Mouse (Mus musculus) kidney, embryonic 16.5 days (tissue): ENCODE measurements at regions not wholly inside any gene's neighbourhood (a gene's known extent, or its start where the extent isn't known, plus 50 kb on each side); places are given as distances from the start of the nearest gene placed in this dataset.
A peak's percentile ranks its signal among the peaks of the same experiment; 100 is the strongest.

Experiments
- ATAC-seq: fragments of 200-750 bp; cut with Nextera tagmentation; 2 replicates; pipeline ENCODE4 v1.8.0; 2017; ENCODE audit warnings: moderate TSS enrichment; ENCODE audit not compliant: low FRiP score, low TSS enrichment
- H3K27ac ChIP-seq: fragments of 300-500 bp; sonication (generic); 2 replicates; pipeline ENCODE4 v1.5.1; 2014; ENCODE audit warnings: low read length
- H3K27me3 ChIP-seq: fragments of 300-500 bp; sonication (generic); 2 replicates; pipeline ENCODE4 v1.6.1; 2014; ENCODE audit warnings: low read length, control low read depth, mixed read lengths; ENCODE audit not compliant: insufficient read depth
- H3K36me3 ChIP-seq: fragments of 300-500 bp; sonication (generic); 2 replicates; pipeline ENCODE4 v1.6.1; 2014; ENCODE audit warnings: low read length, control low read depth, mixed read lengths; ENCODE audit not compliant: insufficient read depth
- H3K4me1 ChIP-seq: fragments of 300-500 bp; sonication (generic); 2 replicates; pipeline ENCODE4 v1.6.1; 2014; ENCODE audit warnings: low read length, control low read depth, mixed read lengths; ENCODE audit not compliant: insufficient read depth
- H3K4me2 ChIP-seq: fragments of 300-500 bp; sonication (generic); replicated peaks from 2 replicates; pipeline ENCODE4 v1.6.1; 2014; ENCODE audit warnings: low read depth, low read length
- H3K4me3 ChIP-seq: fragments of 300-500 bp; sonication (generic); 2 replicates; pipeline ENCODE4 v1.5.1; 2014; ENCODE audit warnings: mild to moderate bottlenecking, low read length
- H3K9ac ChIP-seq: fragments of 300-500 bp; sonication (generic); replicated peaks from 2 replicates; pipeline ENCODE4 v1.6.1; 2014; ENCODE audit warnings: low read length
- H3K9me3 ChIP-seq: fragments of 300-500 bp; sonication (generic); 2 replicates; pipeline ENCODE4 v1.6.1; 2016; ENCODE audit warnings: low read length, control low read depth
- WGBS: fragments of 180-500 bp; shearing (Covaris S2); extraction: QIAGEN DNeasy Blood & Tissue Kit; methylation state at CpG from one replicate; pipeline ENCODE4 v1.1.7; 2014; 5-methylcytosine and 5-hydroxymethylcytosine counted together

GRCm38 (mm10) chr6:107770834-107771470, 241.4 kb downstream of the Lrrn1 start:
- no peaks in the 10 kb centered on the region for H3K36me3 ChIP-seq
- H3K4me3 ChIP-seq = no peak overlapping the region
- no peaks in the 10 kb centered on the region for H3K9me3 ChIP-seq
- H3K4me2 ChIP-seq = no peak overlapping the region
- no peak overlapping the region for H3K9ac ChIP-seq
- 39% methylated on average over 11 of the region's 11 CpGs for WGBS
- no peaks in the 10 kb centered on the region for H3K27me3 ChIP-seq
- H3K4me1 ChIP-seq = no peaks in the 10 kb centered on the region
- no peak overlapping the region for H3K27ac ChIP-seq
- peak; percentile 75; the same call in 1 of the 2 replicates for ATAC-seq

DNA sequence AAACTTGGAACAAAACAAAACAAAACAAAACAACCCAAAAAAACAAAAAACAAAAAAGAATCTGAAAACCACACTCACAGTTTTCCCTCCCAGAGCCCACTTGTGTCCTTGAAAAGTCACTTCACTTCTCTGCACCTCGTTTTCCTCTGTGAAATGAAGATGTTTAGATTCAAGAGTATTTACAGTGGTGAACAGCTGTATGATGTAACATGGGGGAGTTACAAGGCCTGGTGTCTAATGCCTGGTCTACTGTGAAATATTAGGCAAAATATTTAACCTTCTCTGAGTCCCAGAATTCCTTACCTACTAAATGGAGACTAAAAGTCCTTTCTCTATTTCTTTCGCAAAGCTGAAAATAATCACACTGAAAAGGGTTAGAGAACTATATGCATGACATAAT, 255.4 kb downstream of the Lrrn1 start:
- Histone ChIP-seq H3K27me3 (no peaks in the 10 kb centered on the region), H3K9me3 (no peaks in the 10 kb centered on the region), H3K36me3 (no peaks in the 10 kb centered on the region), H3K4me2 (no peak overlapping the region), H3K4me1 (no peaks in the 10 kb centered on the region), H3K9ac (no peak overlapping the region), H3K4me3 (no peak overlapping the region), H3K27ac (no peak overlapping the region; the same call in 1 of the 2 replicates)
- WGBS = 24% methylated on average over 2 of the region's 2 CpGs
- peak; percentile 57; the same call in 1 of the 2 replicates for ATAC-seq

GRCm38 (mm10) chr6:107788224-107788893, 258.8 kb downstream of the Lrrn1 start:
- Histone ChIP-seq H3K4me3 (no peak overlapping the region), H3K27ac (no peak overlapping the region), H3K4me2 (no peak overlapping the region), H3K4me1 (no peaks in the 10 kb centered on the region), H3K27me3 (no peaks in the 10 kb centered on the region), H3K9ac (no peak overlapping the region), H3K36me3 (no peaks in the 10 kb centered on the region), H3K9me3 (no peaks in the 10 kb centered on the region)
- peak; percentile 67 for ATAC-seq
- 56% methylated on average over 2 of the region's 2 CpGs for WGBS

- WGBS = 28% methylated on average over 2 of the region's 2 CpGs
Measured at GRCm38 (mm10) chr6:107797845-107798244, 267.0 kb upstream of the Setmar start.

DNA sequence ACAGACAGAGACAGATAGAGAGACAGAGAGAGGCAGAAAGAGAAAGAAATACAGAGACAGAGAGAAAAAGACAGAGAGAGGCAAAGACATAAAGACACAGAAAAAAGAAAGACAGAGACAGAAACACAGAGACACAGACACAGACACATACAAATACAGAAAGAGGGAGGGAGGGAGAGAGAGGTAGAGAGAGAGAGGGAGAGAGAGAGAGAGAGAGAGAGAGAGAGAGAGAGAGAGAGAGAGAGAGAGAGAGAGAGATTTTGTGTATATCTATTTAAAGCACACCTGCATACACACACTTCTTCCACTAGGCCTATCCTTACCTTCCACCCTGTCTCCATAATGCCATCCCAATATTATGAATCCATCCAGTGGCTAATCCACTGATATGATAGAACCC, 261.8 kb upstream of the Setmar start:
- Histone ChIP-seq H3K4me3 (no peak overlapping the region), H3K4me1 (no peaks in the 10 kb centered on the region), H3K9ac (no peak overlapping the region), H3K27ac (no peak overlapping the region), H3K4me2 (no peak overlapping the region), H3K27me3 (no peaks in the 10 kb centered on the region), H3K9me3 (no peaks in the 10 kb centered on the region), H3K36me3 (no peaks in the 10 kb centered on the region)
- ATAC-seq = no peak

More at GRCm38 (mm10) chr6:107797845-107798244, 267.0 kb upstream of the Setmar start:
- no peaks in the 10 kb centered on the region for H3K27me3 ChIP-seq
- H3K27ac ChIP-seq = no peak overlapping the region
- no peaks in the 10 kb centered on the region for H3K36me3 ChIP-seq
- ATAC-seq = peak; percentile 90
- H3K9ac ChIP-seq = no peak overlapping the region
- no peak overlapping the region for H3K4me3 ChIP-seq
- H3K4me2 ChIP-seq = no peak overlapping the region
- H3K4me1 ChIP-seq = no peaks in the 10 kb centered on the region
- no peaks in the 10 kb centered on the region for H3K9me3 ChIP-seq
